Mouse (Mus musculus): ENCODE data around the gene Ddx39. TPM values are rescaled to one million over a fixed set of nuclear protein-coding genes. Genes with fewer than 3 reads are reported as not detected.

The Ddx39 gene
- polyA plus RNA-seq, 1 experiment from 2014 or later = 155 TPM

GRCm38 (mm10) chr8:83703426-83703825 is 11.6 kb upstream of the Ddx39 start:
- H3K4me2 ChIP-seq (replicated peaks) = no peak overlapping the region
- H3K27me3 ChIP-seq = no peaks in the 10 kb centered on the region
- ATAC-seq = no peak
- no peak overlapping the region for H3K9ac ChIP-seq (replicated peaks)
- WGBS = 88% methylated on average over 4 of the region's 4 CpGs
- no peaks in the 10 kb centered on the region for H3K9me3 ChIP-seq
- H3K4me1 ChIP-seq (replicated peaks) = peaks cover 11% of the 10 kb centered on the region
- no peak overlapping the region for H3K27ac ChIP-seq
- H3K36me3 ChIP-seq = no peaks in the 10 kb centered on the region
- no peak overlapping the region for H3K4me3 ChIP-seq (replicated peaks)

DNA sequence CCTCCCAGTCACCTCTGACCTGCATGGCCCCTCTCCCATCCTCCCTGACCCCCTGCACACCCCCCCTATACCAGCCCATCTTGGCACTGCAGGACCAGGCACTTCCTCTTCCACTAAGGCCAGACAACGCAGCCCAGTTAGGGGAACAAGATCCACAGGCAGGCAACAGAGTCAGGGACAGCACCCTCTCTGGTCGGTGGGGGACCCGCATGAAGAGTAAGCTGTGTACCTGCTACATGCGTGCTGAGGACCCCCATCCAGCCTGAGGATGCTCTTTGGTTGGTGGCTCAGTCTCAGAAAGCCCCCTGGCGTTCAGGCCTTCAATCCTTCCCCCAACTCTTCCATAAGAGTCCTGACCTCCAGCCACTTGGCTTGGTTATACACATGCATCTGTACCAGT is 8.6 kb upstream of the Ddx39 start:
- WGBS = 65% methylated on average over 5 of the region's 5 CpGs
- no peak for ATAC-seq
- no peak overlapping the region for H3K4me3 ChIP-seq (replicated peaks)
- H3K4me1 ChIP-seq (replicated peaks) = no peaks in the 10 kb centered on the region
- no peak overlapping the region for H3K4me2 ChIP-seq (replicated peaks)
- H3K9me3 ChIP-seq = no peaks in the 10 kb centered on the region
- H3K27ac ChIP-seq = no peak overlapping the region
- no peaks in the 10 kb centered on the region for H3K36me3 ChIP-seq
- no peak overlapping the region for H3K9ac ChIP-seq (replicated peaks)
- H3K27me3 ChIP-seq = no peaks in the 10 kb centered on the region

DNA sequence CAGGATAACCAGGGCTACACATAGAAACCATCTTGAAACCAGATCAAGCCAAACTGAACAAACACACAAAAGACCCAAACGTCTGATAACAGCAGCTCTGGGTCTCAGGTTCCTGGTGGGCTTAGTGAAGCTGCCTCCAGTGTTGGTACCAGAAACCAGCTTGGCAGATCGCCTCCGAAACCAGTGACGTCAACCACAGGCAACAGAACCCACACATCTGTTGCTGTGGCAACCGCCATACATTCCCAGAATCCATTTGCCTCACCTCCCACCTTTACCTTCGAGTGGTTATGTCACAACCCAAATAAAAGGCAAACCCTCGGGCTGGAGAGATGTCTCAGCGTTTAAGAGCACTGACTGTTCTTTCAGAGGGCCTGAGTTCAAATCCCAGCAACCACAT is 7.4 kb upstream of the Ddx39 start:
- H3K27me3 ChIP-seq = no peaks in the 10 kb centered on the region
- no peak for ATAC-seq
- 81% methylated on average over 8 of the region's 8 CpGs for WGBS

DNA sequence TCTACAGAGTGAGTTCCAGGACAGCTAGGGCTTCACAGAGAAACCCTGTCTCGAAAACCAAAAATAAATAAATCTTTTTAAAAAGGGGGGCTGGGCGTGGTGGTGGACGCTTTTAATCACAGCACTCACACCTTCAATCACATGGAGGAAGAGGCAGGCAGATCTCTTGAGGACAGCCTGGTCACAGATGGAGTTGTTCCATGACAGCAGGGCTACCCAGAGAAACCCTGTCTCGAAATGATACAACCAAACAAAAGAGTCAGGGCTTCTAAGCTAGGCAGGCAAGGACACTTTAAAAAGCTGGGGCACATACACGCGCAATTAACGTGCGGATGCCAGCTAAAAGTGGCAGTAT is 324 bp upstream of the Ddx39 start:
- Histone ChIP-seq H3K27ac (peak overlapping the region; percentile 67), H3K27me3 (0 out of 2 replicates have a peak, but pooled peaks cover 2% of the 10 kb centered on the region), H3K4me2 (replicated peaks) (peak overlapping the region; percentile 75), H3K9ac (replicated peaks) (no peak overlapping the region), H3K4me3 (replicated peaks) (peak overlapping the region; percentile 98), H3K4me1 (replicated peaks) (peaks cover 19% of the 10 kb centered on the region), H3K9me3 (no peaks in the 10 kb centered on the region), H3K36me3 (peaks cover 6% of the 10 kb centered on the region)
- WGBS = 18% methylated on average over 8 of the region's 8 CpGs
- peak; percentile 63; the same call in 1 of the 2 replicates for ATAC-seq

More for the DNA sequence above, 7.4 kb upstream of the Ddx39 start:
- H3K27ac ChIP-seq = no peak overlapping the region
- no peak overlapping the region for H3K4me3 ChIP-seq (replicated peaks)
- H3K36me3 ChIP-seq = no peaks in the 10 kb centered on the region
- no peaks in the 10 kb centered on the region for H3K4me1 ChIP-seq (replicated peaks)
- H3K9ac ChIP-seq (replicated peaks) = no peak overlapping the region
- no peaks in the 10 kb centered on the region for H3K9me3 ChIP-seq
- no peak overlapping the region for H3K4me2 ChIP-seq (replicated peaks)

DNA sequence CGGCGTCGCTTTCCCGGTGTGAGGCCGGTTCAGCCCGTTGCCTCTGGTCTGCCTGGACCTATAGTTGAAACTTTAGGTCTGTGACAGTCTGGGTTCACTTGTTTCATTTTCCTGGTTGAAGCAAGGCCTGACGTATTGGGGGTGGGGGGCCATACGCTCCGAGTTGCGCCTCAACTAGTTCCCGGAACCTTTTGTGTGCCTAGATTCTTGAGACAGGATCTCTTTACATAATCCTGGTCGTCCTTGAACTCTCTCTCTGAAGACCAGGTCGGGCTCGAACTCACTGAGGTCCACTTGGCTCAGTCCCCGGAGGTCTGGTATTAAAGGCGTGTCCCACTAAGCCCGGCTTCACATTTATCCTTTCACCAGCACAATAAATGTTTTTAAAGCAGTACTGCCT is 794 bp downstream of the Ddx39 start:
- Histone ChIP-seq H3K9me3 (no peaks in the 10 kb centered on the region), H3K4me1 (replicated peaks) (peaks cover 19% of the 10 kb centered on the region), H3K27me3 (0 out of 2 replicates have a peak, but pooled peaks cover 2% of the 10 kb centered on the region), H3K4me3 (replicated peaks) (peak overlapping the region; percentile 98), H3K36me3 (peaks cover 17% of the 10 kb centered on the region), H3K4me2 (replicated peaks) (peak overlapping the region; percentile 75), H3K27ac (peak overlapping the region; percentile 93), H3K9ac (replicated peaks) (peak overlapping the region; percentile 90)
- WGBS = 2% methylated on average over 17 of the region's 17 CpGs
- no peak for ATAC-seq

GRCm38 (mm10) chr8:83716563-83716962 is 1.6 kb downstream of the Ddx39 start:
- Histone ChIP-seq H3K9ac (replicated peaks) (no peak overlapping the region), H3K36me3 (peaks cover 25% of the 10 kb centered on the region), H3K4me2 (replicated peaks) (peak overlapping the region; percentile 75), H3K9me3 (no peaks in the 10 kb centered on the region), H3K27me3 (0 out of 2 replicates have a peak, but pooled peaks cover 2% of the 10 kb centered on the region), H3K27ac (no peak overlapping the region), H3K4me3 (replicated peaks) (peak overlapping the region; percentile 98), H3K4me1 (replicated peaks) (peaks cover 19% of the 10 kb centered on the region)
- 76% methylated on average over 2 of the region's 2 CpGs for WGBS
- ATAC-seq = no peak

GRCm38 (mm10) chr8:83719048-83719447 is 4.1 kb downstream of the Ddx39 start:
- Histone ChIP-seq H3K4me1 (replicated peaks) (peaks cover 19% of the 10 kb centered on the region), H3K27me3 (no peaks in the 10 kb centered on the region), H3K4me2 (replicated peaks) (no peak overlapping the region), H3K27ac (no peak overlapping the region), H3K9ac (replicated peaks) (no peak overlapping the region), H3K4me3 (replicated peaks) (no peak overlapping the region), H3K36me3 (peaks cover 50% of the 10 kb centered on the region), H3K9me3 (no peaks in the 10 kb centered on the region)
- ATAC-seq = no peak
- 98% methylated on average over 2 of the region's 2 CpGs for WGBS

- H3K36me3 ChIP-seq = peaks cover 57% of the 10 kb centered on the region
- WGBS = 91% methylated on average over 2 of the region's 2 CpGs
- no peaks in the 10 kb centered on the region for H3K9me3 ChIP-seq
- H3K4me1 ChIP-seq (replicated peaks) = peaks cover 19% of the 10 kb centered on the region
- no peak overlapping the region for H3K9ac ChIP-seq (replicated peaks)
- H3K4me2 ChIP-seq (replicated peaks) = no peak overlapping the region
- no peak for ATAC-seq
- H3K27me3 ChIP-seq = no peaks in the 10 kb centered on the region
- H3K4me3 ChIP-seq (replicated peaks) = no peak overlapping the region
- no peak overlapping the region for H3K27ac ChIP-seq
Measured at GRCm38 (mm10) chr8:83719693-83720092, 4.7 kb downstream of the Ddx39 start.

GRCm38 (mm10) chr8:83721405-83722025 is 6.5 kb downstream of the Ddx39 start:
- H3K4me3 ChIP-seq (replicated peaks) = no peak overlapping the region
- H3K36me3 ChIP-seq = peaks cover 75% of the 10 kb centered on the region
- H3K4me1 ChIP-seq (replicated peaks) = peaks cover 10% of the 10 kb centered on the region
- H3K4me2 ChIP-seq (replicated peaks) = no peak overlapping the region
- H3K9me3 ChIP-seq = no peaks in the 10 kb centered on the region
- WGBS = 94% methylated on average over 25 of the region's 25 CpGs
- no peak overlapping the region for H3K9ac ChIP-seq (replicated peaks)
- ATAC-seq = no peak
- no peak overlapping the region for H3K27ac ChIP-seq
- H3K27me3 ChIP-seq = no peaks in the 10 kb centered on the region

GRCm38 (mm10) chr8:83722631-83723030 is 7.7 kb downstream of the Ddx39 start:
- H3K27ac ChIP-seq = no peak overlapping the region
- H3K36me3 ChIP-seq = peaks cover 75% of the 10 kb centered on the region
- no peak overlapping the region for H3K4me2 ChIP-seq (replicated peaks)
- no peaks in the 10 kb centered on the region for H3K9me3 ChIP-seq
- no peak overlapping the region for H3K9ac ChIP-seq (replicated peaks)
- WGBS = 92% methylated on average over 12 of the region's 12 CpGs
- ATAC-seq = no peak
- H3K4me1 ChIP-seq (replicated peaks) = no peaks in the 10 kb centered on the region
- H3K27me3 ChIP-seq = no peaks in the 10 kb centered on the region
- no peak overlapping the region for H3K4me3 ChIP-seq (replicated peaks)

GRCm38 (mm10) chr8:83723447-83724083 is 8.6 kb downstream of the Ddx39 start:
- H3K27ac ChIP-seq = no peak overlapping the region
- no peak for ATAC-seq
- no peak overlapping the region for H3K4me3 ChIP-seq (replicated peaks)
- H3K4me1 ChIP-seq (replicated peaks) = no peaks in the 10 kb centered on the region
- WGBS = 87% methylated on average over 11 of the region's 11 CpGs
- H3K9ac ChIP-seq (replicated peaks) = no peak overlapping the region
- H3K27me3 ChIP-seq = no peaks in the 10 kb centered on the region
- peaks cover 75% of the 10 kb centered on the region for H3K36me3 ChIP-seq
- no peaks in the 10 kb centered on the region for H3K9me3 ChIP-seq
- H3K4me2 ChIP-seq (replicated peaks) = no peak overlapping the region

GRCm38 (mm10) chr8:83724697-83725482 is 9.9 kb downstream of the Ddx39 start:
- WGBS = 46% methylated on average over 15 of the region's 15 CpGs

More at GRCm38 (mm10) chr8:83724697-83725482, 9.9 kb downstream of the Ddx39 start:
- no peak overlapping the region for H3K4me2 ChIP-seq (replicated peaks)
- H3K27ac ChIP-seq = no peak overlapping the region
- H3K9me3 ChIP-seq = no peaks in the 10 kb centered on the region
- peaks cover 66% of the 10 kb centered on the region for H3K36me3 ChIP-seq
- H3K9ac ChIP-seq (replicated peaks) = no peak overlapping the region
- ATAC-seq = peak; percentile 55
- no peaks in the 10 kb centered on the region for H3K4me1 ChIP-seq (replicated peaks)
- no peak overlapping the region for H3K4me3 ChIP-seq (replicated peaks)
- H3K27me3 ChIP-seq = no peaks in the 10 kb centered on the region

Measured in midbrain, embryonic 13.5 days (tissue).